Mouse (Mus musculus) liver, postnatal 0 days (tissue): ENCODE measurements at regions not wholly inside any gene's neighbourhood (a gene's known extent, or its start where the extent isn't known, plus 50 kb on each side); places are given as distances from the start of the nearest gene placed in this dataset.

Experiments
- ATAC-seq: fragments of 200-750 bp; cut with Nextera tagmentation; 2 replicates; pipeline ENCODE4 v1.8.0; 2017; ENCODE audit warnings: mild to moderate bottlenecking, moderate library complexity
- DNase-seq: peaks from one replicate; pipeline ENCODE4 v3.0.0-alpha.2; 2016
- H3K27ac ChIP-seq: fragments of 300-500 bp; sonication (generic); 2 replicates; pipeline ENCODE4 v1.5.1; 2014; ENCODE audit warnings: antibody characterized with exemption, moderate library complexity, mild to moderate bottlenecking, low read depth
- H3K27me3 ChIP-seq: fragments of 300-500 bp; sonication (generic); 2 replicates; pipeline ENCODE4 v1.6.1; 2014; ENCODE audit warnings: low read length, control low read depth, mixed read lengths; ENCODE audit not compliant: insufficient read depth
- H3K36me3 ChIP-seq: fragments of 300-500 bp; sonication (generic); replicated peaks from 2 replicates; pipeline ENCODE4 v1.6.1; 2014; ENCODE audit warnings: mild to moderate bottlenecking, control low read depth, low read length, moderate library complexity, mixed read lengths; ENCODE audit not compliant: insufficient read depth
- H3K4me1 ChIP-seq: fragments of 300-500 bp; sonication (generic); 2 replicates; pipeline ENCODE4 v1.6.1; 2014; ENCODE audit warnings: antibody characterized with exemption, mild to moderate bottlenecking, control low read depth; ENCODE audit not compliant: insufficient read depth
- H3K4me2 ChIP-seq: fragments of 300-500 bp; sonication (generic); 2 replicates; pipeline ENCODE4 v1.6.1; 2014; ENCODE audit warnings: low read depth, mild to moderate bottlenecking, low read length, moderate library complexity, mixed read lengths
- H3K4me3 ChIP-seq: fragments of 300-500 bp; sonication (generic); 2 replicates; pipeline ENCODE4 v1.5.1; 2014; ENCODE audit warnings: low read depth, low read length
- H3K9ac ChIP-seq: fragments of 300-500 bp; sonication (generic); replicated peaks from 2 replicates; pipeline ENCODE4 v1.6.1; 2014; ENCODE audit warnings: mild to moderate bottlenecking, moderate library complexity
- H3K9me3 ChIP-seq: fragments of 300-500 bp; sonication (generic); 2 replicates; pipeline ENCODE4 v1.6.1; 2016; ENCODE audit warnings: mild to moderate bottlenecking, control low read depth, low read length, mixed read lengths
- CTCF ChIP-seq: sonication (generic); IDR thresholded peaks from 2 replicates; pipeline ENCODE4 v1.5.1; 2016; ENCODE audit warnings: antibody characterized with exemption, low read depth
- EP300 ChIP-seq: IDR thresholded peaks from 2 replicates; pipeline ENCODE4 v1.6.1; 2016; ENCODE audit warnings: antibody characterized with exemption, low read depth, mild to moderate bottlenecking
- WGBS: fragments of 180-500 bp; shearing (Covaris S2); extraction: QIAGEN DNeasy Blood & Tissue Kit; methylation state at CpG from one replicate; pipeline ENCODE4 v1.1.7; 2014; ENCODE audit not compliant: insufficient replicate concordance; 5-methylcytosine and 5-hydroxymethylcytosine counted together

GRCm38 (mm10) chr9:88274040-88274439 is 53.0 kb upstream of the Nt5e start:
- H3K4me2 ChIP-seq: no peak overlapping the region
- no peak overlapping the region for H3K9ac ChIP-seq
- ATAC-seq: peak; percentile 46
- H3K4me1 ChIP-seq: peaks cover 6% of the 10 kb centered on the region
- peak overlapping the region; percentile 69 for H3K27ac ChIP-seq
- no peak for DNase-seq
- no peak overlapping the region for H3K4me3 ChIP-seq
- TF ChIP-seq CTCF: no peak
- TF ChIP-seq EP300: no peak
- no peaks in the 10 kb centered on the region for H3K36me3 ChIP-seq
- no peaks in the 10 kb centered on the region for H3K9me3 ChIP-seq
- no peaks in the 10 kb centered on the region for H3K27me3 ChIP-seq

GRCm38 (mm10) chr9:88274681-88275336 is 52.2 kb upstream of the Nt5e start:
- Histone ChIP-seq H3K27me3 (no peaks in the 10 kb centered on the region), H3K9ac (0 out of 2 replicates have a peak overlapping the region, but pooled peaks have one; percentile 26), H3K9me3 (no peaks in the 10 kb centered on the region), H3K4me3 (no peak overlapping the region), H3K36me3 (no peaks in the 10 kb centered on the region), H3K4me1 (peaks cover 6% of the 10 kb centered on the region), H3K4me2 (peak overlapping the region; percentile 13; the same call in 1 of the 2 replicates), H3K27ac (peak overlapping the region; percentile 69)
- ATAC-seq (0 out of 2 replicates have a peak, but pooled peaks have one; percentile 27), DNase-seq (no peak)
- 56% methylated on average over 3 of the region's 3 CpGs for WGBS
- TF ChIP-seq CTCF: no peak
- no peak for TF ChIP-seq EP300

- ATAC-seq (peak; percentile 67), DNase-seq (no peak)
- Histone ChIP-seq H3K27ac (no peak overlapping the region), H3K9me3 (no peaks in the 10 kb centered on the region), H3K27me3 (no peaks in the 10 kb centered on the region), H3K36me3 (no peaks in the 10 kb centered on the region), H3K4me1 (no peaks in the 10 kb centered on the region), H3K9ac (no peak overlapping the region), H3K4me2 (no peak overlapping the region), H3K4me3 (no peak overlapping the region)
- 49% methylated on average over 3 of the region's 3 CpGs for WGBS
- TF ChIP-seq CTCF (no peak), EP300 (no peak)
Observed at GRCm38 (mm10) chr9:88276023-88276568, 50.9 kb upstream of the Nt5e start.

GRCm38 (mm10) chr9:88277031-88277430 is 50.0 kb upstream of the Nt5e start:
- Histone ChIP-seq H3K4me2 (no peak overlapping the region), H3K9me3 (no peaks in the 10 kb centered on the region), H3K36me3 (no peaks in the 10 kb centered on the region), H3K27ac (no peak overlapping the region), H3K4me1 (no peaks in the 10 kb centered on the region), H3K4me3 (no peak overlapping the region), H3K27me3 (no peaks in the 10 kb centered on the region), H3K9ac (no peak overlapping the region)
- TF ChIP-seq EP300 (no peak), CTCF (no peak)
- ATAC-seq: no peak
- no peak for DNase-seq
- WGBS: 70% methylated on average over 6 of the region's 6 CpGs
